Mouse (Mus musculus) kidney, embryonic 14.5 days (tissue): ENCODE results near the gene Ttyh2. TPM values are rescaled to one million over a fixed set of nuclear protein-coding genes. Genes with fewer than 3 reads are reported as not detected.

Experiments
- ATAC-seq: fragments of 200-750 bp; cut with Nextera tagmentation; 2 replicates; pipeline ENCODE4 v1.8.0; 2017; ENCODE audit warnings: moderate number of reproducible peaks, mild to moderate bottlenecking, moderate TSS enrichment, moderate library complexity; ENCODE audit not compliant: low FRiP score, low TSS enrichment
- H3K27ac ChIP-seq: fragments of 300-500 bp; sonication (generic); 2 replicates; pipeline ENCODE4 v1.5.1; 2014; ENCODE audit warnings: low read depth, mild to moderate bottlenecking, low read length, moderate library complexity, mixed read lengths
- H3K27me3 ChIP-seq: fragments of 300-500 bp; sonication (generic); 2 replicates; pipeline ENCODE4 v1.6.1; 2014; ENCODE audit warnings: mild to moderate bottlenecking, low read length; ENCODE audit not compliant: control insufficient read depth, insufficient read depth
- H3K36me3 ChIP-seq: fragments of 300-500 bp; sonication (generic); 2 replicates; pipeline ENCODE4 v1.6.1; 2014; ENCODE audit warnings: low read length, mixed read lengths; ENCODE audit not compliant: control insufficient read depth, insufficient read depth
- H3K4me1 ChIP-seq: fragments of 300-500 bp; sonication (generic); 2 replicates; pipeline ENCODE4 v1.6.1; 2014; ENCODE audit warnings: low read length, mixed read lengths; ENCODE audit not compliant: control insufficient read depth, insufficient read depth
- H3K4me2 ChIP-seq: fragments of 300-500 bp; sonication (generic); replicated peaks from 2 replicates; pipeline ENCODE4 v1.6.1; 2014; ENCODE audit warnings: low read depth, mild to moderate bottlenecking, low read length
- H3K4me3 ChIP-seq: fragments of 300-500 bp; sonication (generic); 2 replicates; pipeline ENCODE4 v1.5.1; 2014; ENCODE audit warnings: mild to moderate bottlenecking, low read length
- H3K9ac ChIP-seq: fragments of 300-500 bp; sonication (generic); 2 replicates; pipeline ENCODE4 v1.6.1; 2014; ENCODE audit warnings: low read depth, mild to moderate bottlenecking, low read length, moderate library complexity
- H3K9me3 ChIP-seq: fragments of 300-500 bp; sonication (generic); 2 replicates; pipeline ENCODE4 v1.6.1; 2016; ENCODE audit warnings: low read length; ENCODE audit not compliant: control insufficient read depth
- WGBS: fragments of 180-500 bp; shearing (Covaris S2); extraction: QIAGEN DNeasy Blood & Tissue Kit; methylation state at CpG from one replicate; pipeline ENCODE4 v1.1.7; 2014; 5-methylcytosine and 5-hydroxymethylcytosine counted together
- polyA plus RNA-seq: library from polyadenylated mRNA; unstranded; fragments of >200 nt; fragmentation: Nextera tagmentation; extraction: Ambion mirVana; gene quantifications from 2 replicates; pipeline ENCODE4 v1.2.1, GENCODE M21; 2014

The Ttyh2 gene
- polyA plus RNA-seq, 1 experiment from 2014 or later, result 10.4 TPM

- Histone ChIP-seq H3K4me1 (no peaks in the 10 kb centered on the region), H3K4me3 (no peak overlapping the region), H3K9ac (no peak overlapping the region), H3K27ac (no peak overlapping the region), H3K36me3 (no peaks in the 10 kb centered on the region), H3K4me2 (no peak overlapping the region), H3K27me3 (no peaks in the 10 kb centered on the region), H3K9me3 (no peaks in the 10 kb centered on the region)
- no peak for ATAC-seq
- WGBS, result 90% methylated on average over 6 of the region's 6 CpGs
Measured at GRCm38 (mm10) chr11:114702996-114703361, 27.7 kb downstream of the Ttyh2 start.

DNA sequence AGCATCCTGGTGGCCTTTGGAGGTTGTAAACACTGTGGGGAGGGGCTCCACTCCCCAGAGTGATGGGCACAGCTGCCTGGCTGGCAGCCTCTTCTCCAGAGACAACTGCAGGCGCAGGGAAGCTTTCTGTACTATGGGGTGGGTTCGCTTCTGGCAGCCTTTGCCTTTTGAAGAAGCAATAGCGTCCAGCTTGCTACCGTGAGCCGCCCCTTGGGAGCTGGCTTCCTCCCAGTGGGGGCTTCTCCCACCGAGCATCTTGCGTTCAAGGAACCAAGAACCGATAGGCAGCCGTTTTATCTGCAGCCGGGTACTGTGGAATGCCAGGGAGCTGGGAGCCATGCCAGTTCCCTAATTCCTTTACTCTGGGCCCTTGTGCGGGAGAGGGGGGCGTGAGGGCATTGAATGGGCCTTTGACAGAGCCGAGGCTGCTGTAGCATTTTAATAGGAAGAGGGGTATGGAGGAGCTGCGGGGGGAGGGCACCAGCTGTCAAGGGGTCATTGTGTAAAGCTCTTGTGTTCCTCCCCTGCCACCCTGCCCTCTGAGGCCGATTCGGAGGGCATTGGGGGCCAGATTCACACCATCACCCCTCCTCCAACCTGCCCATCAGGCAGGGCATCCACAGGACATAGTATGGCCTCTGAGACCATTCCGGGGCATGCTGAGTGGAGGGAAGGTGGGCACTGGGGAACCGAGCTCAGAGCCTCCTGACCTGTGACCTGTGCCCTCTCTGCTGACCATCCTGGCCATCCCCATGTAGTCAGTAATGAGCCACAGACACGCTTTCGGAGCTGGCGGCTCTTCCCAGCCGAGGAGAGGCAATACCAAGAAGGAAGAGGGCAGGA, 29.1 kb downstream of the Ttyh2 start:
- Histone ChIP-seq H3K4me2 (no peak overlapping the region), H3K9ac (peak overlapping the region; percentile 2; the same call in 1 of the 2 replicates), H3K27me3 (no peaks in the 10 kb centered on the region), H3K36me3 (no peaks in the 10 kb centered on the region), H3K27ac (no peak overlapping the region), H3K4me3 (no peak overlapping the region), H3K4me1 (no peaks in the 10 kb centered on the region), H3K9me3 (no peaks in the 10 kb centered on the region)
- ATAC-seq, result no peak
- WGBS, result 61% methylated on average over 22 of the region's 22 CpGs

GRCm38 (mm10) chr11:114706358-114706757, 31.1 kb downstream of the Ttyh2 start:
- ATAC-seq, result no peak
- H3K4me1 ChIP-seq, result no peaks in the 10 kb centered on the region
- 76% methylated on average over 5 of the region's 5 CpGs for WGBS

DNA sequence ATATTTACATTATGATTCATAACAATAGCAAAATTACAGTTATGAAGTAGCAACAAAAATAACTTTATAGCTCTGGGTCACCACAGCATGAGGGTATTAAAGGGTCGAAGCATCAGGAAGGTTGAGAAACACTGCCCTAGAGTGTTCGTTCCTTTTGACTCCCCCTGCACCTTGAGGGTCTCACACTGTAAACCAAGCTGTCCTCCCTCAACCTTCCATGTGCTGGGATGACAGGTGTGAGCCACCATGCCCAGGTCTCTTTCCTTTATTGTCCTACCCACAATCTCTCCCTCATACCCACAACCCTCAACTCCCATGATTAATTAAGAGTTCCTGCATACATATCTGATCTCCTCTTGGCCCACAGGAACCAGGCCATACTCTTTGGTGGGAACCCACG, 36.2 kb downstream of the Ttyh2 start:
- H3K9me3 ChIP-seq, result no peaks in the 10 kb centered on the region
- WGBS, result 41% methylated on average over 3 of the region's 3 CpGs
- H3K4me1 ChIP-seq, result no peaks in the 10 kb centered on the region
- H3K4me2 ChIP-seq, result no peak overlapping the region
- H3K27ac ChIP-seq, result no peak overlapping the region
- no peaks in the 10 kb centered on the region for H3K27me3 ChIP-seq
- no peaks in the 10 kb centered on the region for H3K36me3 ChIP-seq
- H3K4me3 ChIP-seq, result no peak overlapping the region
- peak; percentile 40; the same call in 1 of the 2 replicates for ATAC-seq
- no peak overlapping the region for H3K9ac ChIP-seq

More at GRCm38 (mm10) chr11:114706358-114706757, 31.1 kb downstream of the Ttyh2 start:
- H3K27ac ChIP-seq, result no peak overlapping the region
- H3K9me3 ChIP-seq, result no peaks in the 10 kb centered on the region
- H3K4me2 ChIP-seq, result no peak overlapping the region
- no peaks in the 10 kb centered on the region for H3K36me3 ChIP-seq
- no peak overlapping the region for H3K9ac ChIP-seq
- no peak overlapping the region for H3K4me3 ChIP-seq
- H3K27me3 ChIP-seq, result no peaks in the 10 kb centered on the region

DNA sequence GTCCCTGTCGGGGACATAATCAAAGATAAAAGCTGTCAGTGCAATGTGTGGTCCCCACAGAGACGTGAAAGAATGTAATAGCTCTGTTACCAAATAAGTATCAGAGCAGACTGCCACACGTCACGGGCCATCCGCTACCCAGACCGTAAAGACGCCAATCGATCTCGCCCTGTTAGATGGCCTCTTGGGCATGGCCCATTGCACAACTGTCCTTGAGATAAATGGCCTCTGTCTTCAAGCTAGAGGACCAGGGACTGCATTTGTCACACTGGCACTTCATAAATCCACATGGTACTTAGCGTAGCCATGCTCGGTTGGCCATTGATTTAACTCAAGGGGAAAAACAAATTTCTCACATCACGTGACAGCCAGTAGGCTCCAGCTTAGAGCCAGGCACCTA, 36.6 kb downstream of the Ttyh2 start:
- peak; percentile 83 for ATAC-seq
- Histone ChIP-seq H3K27ac (no peak overlapping the region), H3K9ac (no peak overlapping the region), H3K9me3 (no peaks in the 10 kb centered on the region), H3K36me3 (no peaks in the 10 kb centered on the region), H3K4me1 (no peaks in the 10 kb centered on the region), H3K4me3 (no peak overlapping the region), H3K27me3 (no peaks in the 10 kb centered on the region), H3K4me2 (no peak overlapping the region)
- WGBS, result 26% methylated on average over 12 of the region's 12 CpGs

- ATAC-seq, result no peak
- no peak overlapping the region for H3K27ac ChIP-seq
- no peak overlapping the region for H3K4me2 ChIP-seq
- no peaks in the 10 kb centered on the region for H3K27me3 ChIP-seq
- no peaks in the 10 kb centered on the region for H3K9me3 ChIP-seq
- H3K4me3 ChIP-seq, result no peak overlapping the region
- 76% methylated on average over 6 of the region's 6 CpGs for WGBS
- H3K4me1 ChIP-seq, result no peaks in the 10 kb centered on the region
- no peaks in the 10 kb centered on the region for H3K36me3 ChIP-seq
- no peak overlapping the region for H3K9ac ChIP-seq
Measured at GRCm38 (mm10) chr11:114714526-114714925, 39.3 kb downstream of the Ttyh2 start.

DNA sequence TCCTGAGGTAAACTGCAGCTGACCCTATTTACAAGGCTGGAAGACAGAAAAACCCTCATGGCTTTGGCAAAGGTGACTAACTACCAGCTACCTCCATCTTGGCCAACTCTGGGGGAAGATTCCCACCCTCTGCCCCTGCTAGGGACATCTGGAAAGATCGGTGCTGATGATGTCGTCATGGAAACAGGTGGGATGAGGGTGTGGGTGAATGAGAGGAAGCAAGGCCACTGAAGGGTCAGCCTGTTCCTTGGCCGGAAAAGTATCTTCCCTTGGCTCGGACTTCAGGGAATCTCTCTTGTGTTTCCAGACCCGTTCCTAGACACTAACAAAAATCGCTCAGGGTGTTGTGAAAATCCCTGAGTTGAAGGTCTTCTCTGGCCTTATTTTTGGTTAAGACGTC, 40.3 kb downstream of the Ttyh2 start:
- no peaks in the 10 kb centered on the region for H3K27me3 ChIP-seq

GRCm38 (mm10) chr11:114720535-114720934, 45.3 kb downstream of the Ttyh2 start:
- Histone ChIP-seq H3K4me3 (no peak overlapping the region), H3K4me2 (no peak overlapping the region), H3K9ac (no peak overlapping the region), H3K27ac (no peak overlapping the region), H3K36me3 (no peaks in the 10 kb centered on the region), H3K9me3 (no peaks in the 10 kb centered on the region), H3K4me1 (no peaks in the 10 kb centered on the region), H3K27me3 (no peaks in the 10 kb centered on the region)
- ATAC-seq, result no peak
- WGBS, result 55% methylated on average over 10 of the region's 10 CpGs

More for the DNA sequence above, 40.3 kb downstream of the Ttyh2 start:
- no peak for ATAC-seq
- no peak overlapping the region for H3K4me2 ChIP-seq
- H3K4me1 ChIP-seq, result no peaks in the 10 kb centered on the region
- WGBS, result 56% methylated on average over 7 of the region's 7 CpGs
- H3K9ac ChIP-seq, result no peak overlapping the region
- no peaks in the 10 kb centered on the region for H3K9me3 ChIP-seq
- no peaks in the 10 kb centered on the region for H3K36me3 ChIP-seq
- no peak overlapping the region for H3K4me3 ChIP-seq
- H3K27ac ChIP-seq, result no peak overlapping the region

DNA sequence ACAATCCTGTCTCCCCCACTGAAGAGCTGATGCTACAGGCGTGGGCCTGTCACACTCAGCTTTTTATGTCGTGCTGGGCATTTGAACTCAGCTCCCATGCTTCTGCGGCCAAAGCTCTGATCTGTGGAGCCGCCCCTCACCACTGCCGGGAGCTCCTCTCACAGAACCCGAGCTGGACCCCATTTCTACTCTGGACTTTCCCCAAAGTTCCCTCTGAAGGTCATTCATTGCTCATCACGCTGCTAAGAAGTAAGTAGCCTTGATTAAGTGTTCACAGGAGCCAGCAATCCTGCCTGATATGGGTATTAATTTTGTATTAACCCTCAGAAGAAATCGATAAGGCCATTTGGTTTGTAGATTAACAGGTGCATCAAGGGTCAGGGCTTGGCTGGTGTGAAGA, 47.2 kb downstream of the Ttyh2 start:
- H3K4me2 ChIP-seq, result no peak overlapping the region
- H3K27me3 ChIP-seq, result no peaks in the 10 kb centered on the region
- WGBS, result 83% methylated on average over 8 of the region's 8 CpGs
- no peaks in the 10 kb centered on the region; the same call in 1 of the 2 replicates for H3K9me3 ChIP-seq
- H3K27ac ChIP-seq, result no peak overlapping the region
- H3K4me3 ChIP-seq, result no peak overlapping the region
- no peak overlapping the region for H3K9ac ChIP-seq
- H3K36me3 ChIP-seq, result no peaks in the 10 kb centered on the region
- H3K4me1 ChIP-seq, result 0 out of 2 replicates have a peak, but pooled peaks cover 6% of the 10 kb centered on the region
- ATAC-seq, result no peak
